Mouse (Mus musculus) testis, adult 2 months (tissue): ENCODE measurements around the gene Eps8.

Source experiments
- CTCF ChIP-seq: fragments of 200-500 bp; IDR thresholded peaks from 2 replicates; pipeline ENCODE4 v1.5.1; 2012; ENCODE audit warnings: low read depth, mild to moderate bottlenecking, inconsistent platforms, low read length, moderate library complexity; ENCODE audit not compliant: control insufficient read depth, insufficient read depth, insufficient replicate concordance
- POLR2A ChIP-seq: fragments of 200-500 bp; IDR thresholded peaks from 2 replicates; pipeline ENCODE4 v1.6.1; 2012; ENCODE audit warnings: low read depth, mild to moderate bottlenecking, inconsistent platforms, low read length, moderate library complexity; ENCODE audit not compliant: control insufficient read depth

- TF ChIP-seq POLR2A, result no peak
- TF ChIP-seq CTCF, result no peak
These were observed 77.9 kb downstream of the Eps8 start for GRCm38 (mm10) chr6:137576670-137577371.
